Mouse (Mus musculus) G1E (cell line): ENCODE measurements around the gene Trappc13.

Experiments
- CTCF ChIP-seq: IDR thresholded peaks from 2 replicates; pipeline ENCODE4 v1.5.1; 2012; ENCODE audit warnings: low read depth, low read length, inconsistent platforms, mixed read lengths
- POLR2AphosphoS5 ChIP-seq: IDR thresholded peaks from 2 replicates; pipeline ENCODE4 v1.6.1; 2012; ENCODE audit warnings: low read depth, low read length, inconsistent platforms; ENCODE audit not compliant: insufficient replicate concordance
- TAL1 ChIP-seq: conservative IDR thresholded peaks from 2 replicates; pipeline ENCODE4 v1.6.1; 2012; ENCODE audit warnings: low read depth, low read length, inconsistent platforms, mixed read lengths

GRCm38 (mm10) chr13:104177796-104178649 lies at the start of gene Trappc13:
- TF ChIP-seq CTCF (no peak), TAL1 (no peak), POLR2AphosphoS5 (no peak)
